Mouse (Mus musculus) thymus, adult 2 months (tissue): ENCODE measurements around the gene Hist1h3b. TPM values are rescaled to one million over a fixed set of nuclear protein-coding genes. Genes with fewer than 3 reads are reported as not detected.

ENCODE experiments used
- DNase-seq: peaks from one replicate; pipeline ENCODE4 v3.0.0; 2021
- H3K27ac ChIP-seq: fragments of 200-500 bp; 2 replicates; pipeline ENCODE4 v1.5.1; 2012; ENCODE audit warnings: low read length, control low read depth; ENCODE audit not compliant: control insufficient read depth, insufficient read depth
- H3K27me3 ChIP-seq: fragments of 200-500 bp; 2 replicates; pipeline ENCODE4 v1.6.1; 2012; ENCODE audit warnings: mild to moderate bottlenecking, low read length, moderate library complexity, mixed read lengths; ENCODE audit not compliant: control insufficient read depth, insufficient read depth
- H3K36me3 ChIP-seq: fragments of 200-500 bp; 2 replicates; pipeline ENCODE4 v1.6.1; 2012; ENCODE audit warnings: mild to moderate bottlenecking, low read length, moderate library complexity; ENCODE audit not compliant: control insufficient read depth, insufficient read depth
- H3K4me1 ChIP-seq: fragments of 200-500 bp; replicated peaks from 2 replicates; pipeline ENCODE4 v1.6.1; 2012; ENCODE audit warnings: low read length; ENCODE audit not compliant: control insufficient read depth, insufficient read depth
- H3K4me3 ChIP-seq: fragments of 200-500 bp; 2 replicates; pipeline ENCODE4 v1.5.1; 2012; ENCODE audit warnings: mild to moderate bottlenecking, low read length, control low read depth, moderate library complexity; ENCODE audit not compliant: control insufficient read depth, insufficient read depth
- CTCF ChIP-seq: fragments of 200-500 bp; IDR thresholded peaks from 2 replicates; pipeline ENCODE4 v1.5.1; 2012; ENCODE audit warnings: mild to moderate bottlenecking, control low read depth, low read length, moderate library complexity, borderline replicate concordance; ENCODE audit not compliant: control insufficient read depth, poor library complexity, insufficient read depth; ENCODE audit errors: extremely low read depth
- POLR2A ChIP-seq: fragments of 200-500 bp; IDR thresholded peaks from 2 replicates; pipeline ENCODE4 v1.6.1; 2012; ENCODE audit warnings: mild to moderate bottlenecking, low read length, control low read depth, moderate library complexity; ENCODE audit not compliant: control insufficient read depth, poor library complexity, insufficient read depth; ENCODE audit errors: extremely low read depth
- WGBS: fragments of 180-500 bp; shearing (Covaris S2); methylation state at CpG from one replicate; pipeline ENCODE4 v1.1.7; 2018; 5-methylcytosine and 5-hydroxymethylcytosine counted together
- polyA plus RNA-seq: library from polyadenylated mRNA; depleted of rRNA; stranded (reverse); fragments of >200 nt; gene quantifications from 2 replicates; pipeline ENCODE4 v1.2.3, GENCODE M21; 2012

Hist1h3b gene
- polyA plus RNA-seq, 1 experiment, result 529 TPM

GRCm38 (mm10) chr13:23753314-23754078 lies 1.4 kb downstream of the Hist1h3b start:
- Histone ChIP-seq H3K27ac (no peak overlapping the region), H3K36me3 (no peaks in the 10 kb centered on the region), H3K27me3 (no peaks in the 10 kb centered on the region), H3K4me3 (no peak overlapping the region), H3K4me1 (peaks cover 3% of the 10 kb centered on the region)
- WGBS, result 70% methylated on average over 4 of the region's 4 CpGs
- TF ChIP-seq POLR2A (no peak), CTCF (no peak)
- DNase-seq, result no peak

- TF ChIP-seq POLR2A (no peak), CTCF (no peak)
- H3K4me1 ChIP-seq, result peaks cover 3% of the 10 kb centered on the region
- no peak for DNase-seq
These were observed 2.9 kb downstream of the Hist1h3b start for GRCm38 (mm10) chr13:23755000-23755399.

DNA sequence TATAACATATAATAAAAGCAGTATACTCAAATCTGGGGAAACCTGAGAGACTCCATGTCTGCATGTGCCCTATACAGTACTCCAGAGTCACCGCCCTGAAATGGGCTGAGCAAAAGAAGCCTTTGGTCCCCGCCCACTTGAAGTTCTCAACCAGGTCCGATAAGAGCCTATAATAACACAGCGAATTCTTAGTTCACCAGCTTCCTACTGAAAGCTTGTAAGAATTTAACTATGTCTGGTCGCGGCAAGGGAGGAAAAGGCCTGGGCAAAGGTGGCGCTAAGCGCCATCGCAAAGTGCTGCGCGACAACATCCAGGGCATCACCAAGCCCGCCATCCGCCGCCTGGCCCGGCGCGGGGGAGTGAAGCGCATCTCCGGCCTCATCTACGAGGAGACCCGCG lies 4.7 kb downstream of the Hist1h3b start, which contains the start of gene Hist1h4b:
Hist1h4b (plus strand) TSS at position 224 of the 400 bp plus-strand sequence.
- Histone ChIP-seq H3K27ac (peak within 1 kb of the TSS; percentile 66), H3K4me3 (peak within 1 kb of the TSS; percentile 28), H3K36me3 (no peaks in the 10 kb centered on the region), H3K27me3 (no peaks in the 10 kb centered on the region), H3K4me1 (peaks cover 3% of the 10 kb centered on the region)
- WGBS, result under 1% methylated on average over 22 of the region's 22 CpGs
- peak; percentile 92 for DNase-seq
- TF ChIP-seq CTCF, result no peak
- peak; percentile 86 for TF ChIP-seq POLR2A

More at GRCm38 (mm10) chr13:23755000-23755399, 2.9 kb downstream of the Hist1h3b start:
- no peak overlapping the region for H3K27ac ChIP-seq
- H3K36me3 ChIP-seq, result no peaks in the 10 kb centered on the region
- no peak overlapping the region for H3K4me3 ChIP-seq
- H3K27me3 ChIP-seq, result no peaks in the 10 kb centered on the region

DNA sequence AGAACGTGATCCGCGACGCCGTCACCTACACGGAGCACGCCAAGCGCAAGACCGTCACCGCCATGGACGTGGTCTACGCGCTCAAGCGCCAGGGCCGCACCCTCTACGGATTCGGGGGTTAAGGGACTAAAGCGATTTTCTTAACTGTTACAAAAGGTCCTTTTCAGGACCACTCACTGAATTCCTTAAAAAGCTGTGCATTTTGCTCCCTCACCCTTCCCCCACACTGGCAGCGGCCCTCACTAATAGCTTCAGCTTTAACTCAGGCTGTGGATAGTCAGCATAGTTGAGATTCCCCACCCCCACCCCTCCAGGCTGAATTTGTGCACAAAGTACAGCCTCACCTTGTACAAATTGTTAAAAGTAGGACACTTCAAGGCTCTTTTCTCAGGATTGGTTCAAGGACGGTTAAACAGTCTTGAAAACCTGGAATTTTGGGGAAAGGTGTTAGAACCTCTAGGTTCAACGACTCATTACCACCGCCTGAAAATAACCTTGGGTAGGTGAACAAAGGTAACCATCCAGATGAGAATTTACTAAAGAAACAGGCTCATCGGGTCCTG lies 5.2 kb downstream of the Hist1h3b start:
- Histone ChIP-seq H3K4me1 (peaks cover 3% of the 10 kb centered on the region), H3K36me3 (no peaks in the 10 kb centered on the region), H3K27me3 (no peaks in the 10 kb centered on the region), H3K27ac (peak overlapping the region; percentile 66), H3K4me3 (peak overlapping the region; percentile 28)
- WGBS, result 2% methylated on average over 20 of the region's 23 CpGs
- no peak for TF ChIP-seq POLR2A
- no peak for TF ChIP-seq CTCF
- no peak for DNase-seq

GRCm38 (mm10) chr13:23757921-23758320 lies 5.9 kb downstream of the Hist1h3b start:
- no peaks in the 10 kb centered on the region for H3K27me3 ChIP-seq
- TF ChIP-seq CTCF (no peak), POLR2A (no peak)
- 51% methylated on average over 3 of the region's 3 CpGs for WGBS
- no peaks in the 10 kb centered on the region for H3K36me3 ChIP-seq
- DNase-seq, result no peak
- no peak overlapping the region for H3K27ac ChIP-seq
- no peak overlapping the region for H3K4me3 ChIP-seq
- H3K4me1 ChIP-seq, result peaks cover 3% of the 10 kb centered on the region

DNA sequence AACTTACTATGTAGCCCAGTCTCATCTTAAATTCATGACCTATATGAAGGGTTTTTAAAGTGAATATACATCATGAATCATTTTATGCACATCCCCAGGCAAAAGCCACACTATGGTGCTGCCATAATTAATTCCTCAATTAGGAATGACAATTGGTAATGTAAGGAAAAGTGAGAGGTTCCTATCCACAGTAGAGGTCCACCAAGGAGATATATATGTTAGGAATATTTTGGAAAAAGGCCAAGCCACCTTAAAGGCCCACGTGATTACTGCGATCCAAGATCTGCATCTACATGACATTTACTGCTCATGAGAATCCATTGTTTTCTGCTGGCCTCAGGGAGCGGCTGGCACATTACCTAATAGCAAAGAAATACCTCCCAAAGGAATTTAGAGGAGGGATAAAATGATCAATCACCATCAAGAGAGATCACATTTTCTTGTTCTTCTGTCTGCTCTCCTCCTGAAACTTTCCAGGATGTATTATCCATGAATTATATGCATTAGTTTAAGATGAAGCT lies 7.2 kb downstream of the Hist1h3b start:
- H3K4me1 ChIP-seq, result peaks cover 8% of the 10 kb centered on the region
- no peaks in the 10 kb centered on the region for H3K36me3 ChIP-seq
- TF ChIP-seq POLR2A (no peak), CTCF (no peak)
- H3K27ac ChIP-seq, result no peak overlapping the region
- no peak overlapping the region for H3K4me3 ChIP-seq
- no peaks in the 10 kb centered on the region for H3K27me3 ChIP-seq
- DNase-seq, result no peak
- WGBS, result 93% methylated on average over 3 of the region's 3 CpGs

DNA sequence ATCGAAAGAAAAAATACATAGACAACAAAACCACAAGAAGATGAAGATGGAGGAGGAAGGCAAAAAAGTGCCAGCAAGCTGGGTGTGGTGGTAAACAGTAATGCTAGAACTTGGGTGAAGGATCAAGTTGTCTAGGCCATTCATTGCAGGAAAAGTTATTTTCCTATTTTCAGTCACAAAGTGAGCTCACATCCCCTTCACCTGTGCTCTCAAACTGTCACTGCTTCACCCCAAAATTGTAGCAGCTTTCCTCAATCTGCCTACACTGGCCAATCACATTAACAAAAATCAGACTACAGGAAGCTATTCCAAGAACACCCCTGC lies 7.8 kb downstream of the Hist1h3b start:
- no peaks in the 10 kb centered on the region for H3K36me3 ChIP-seq
- no peak for TF ChIP-seq CTCF
- no peak for TF ChIP-seq POLR2A
- H3K4me1 ChIP-seq, result peaks cover 11% of the 10 kb centered on the region
- no peak overlapping the region for H3K4me3 ChIP-seq
- 27% methylated on average over 1 of the region's 1 CpGs for WGBS
- H3K27me3 ChIP-seq, result no peaks in the 10 kb centered on the region
- no peak overlapping the region; the same call in 1 of the 2 replicates for H3K27ac ChIP-seq
- peak; percentile 39 for DNase-seq
